Mouse (Mus musculus) bone marrow macrophage, adult 2 months (primary cell): ENCODE results near the gene Nup107.

Source experiments
- CTCF ChIP-seq: IDR thresholded peaks from 2 replicates; pipeline ENCODE4 v1.5.1; 2012; ENCODE audit warnings: low read depth, mild to moderate bottlenecking, low read length, moderate library complexity
- POLR2A ChIP-seq: IDR thresholded peaks from 2 replicates; pipeline ENCODE4 v1.6.1; 2012; ENCODE audit warnings: mild to moderate bottlenecking, low read depth, low read length, borderline replicate concordance

DNA sequence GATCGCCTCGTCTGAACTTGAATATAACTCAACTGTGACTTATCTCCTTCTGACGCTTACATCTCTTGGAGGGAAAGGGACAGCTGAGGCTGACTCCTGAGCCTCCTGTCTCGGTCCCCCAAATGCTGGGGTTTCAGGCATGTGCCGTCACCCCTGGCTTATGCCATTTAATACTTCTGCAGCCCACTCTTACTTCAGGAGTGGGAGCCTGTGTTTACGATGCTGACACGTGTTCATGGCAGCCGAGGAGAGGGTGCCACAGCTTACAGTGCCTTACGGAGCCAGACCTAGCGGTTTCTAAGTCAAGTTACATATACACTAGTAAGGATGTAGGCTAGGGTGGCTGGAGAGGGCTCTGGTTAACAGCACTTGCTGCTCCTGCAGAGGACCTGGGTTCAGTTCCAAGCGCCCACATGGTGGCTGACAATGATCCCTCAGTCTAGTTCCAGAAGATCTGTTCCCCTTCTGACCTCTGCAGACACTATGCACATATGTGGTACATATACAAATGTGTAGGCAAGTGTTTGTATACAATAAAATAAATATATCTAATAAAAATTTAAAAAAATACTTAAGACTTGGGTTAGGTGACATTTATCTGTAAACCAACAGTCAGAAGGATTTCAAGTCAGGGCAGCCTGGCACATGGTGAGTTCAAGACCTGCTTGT lies 36.6 kb downstream of the Nup107 start:
- no peak for TF ChIP-seq CTCF
- TF ChIP-seq POLR2A, result no peak
